Mouse (Mus musculus): ENCODE measurements around the gene Pinlyp. TPM values are rescaled to one million over a fixed set of nuclear protein-coding genes. Genes with fewer than 3 reads are reported as not detected.
A peak's percentile ranks its signal among the peaks of the same experiment; 100 is the strongest.
"Not testable (repeated sequence)": the region's sequence is repeated elsewhere in the genome, so short reads cannot be mapped to it uniquely, and the experiment has no call there.

Gene Pinlyp
- polyA plus RNA-seq, 1 experiment from 2014 or later = not detected

GRCm38 (mm10) chr7:24517077-24517476 is 28.8 kb downstream of the Pinlyp start:
- peaks cover 12% of the 10 kb centered on the region for H3K4me1 ChIP-seq (replicated peaks)
- no peak overlapping the region for H3K9ac ChIP-seq
- H3K36me3 ChIP-seq = peaks cover 68% of the 10 kb centered on the region
- ATAC-seq (ENCODE audit: low FRiP score) = no peak
- H3K4me3 ChIP-seq = no peak overlapping the region
- WGBS = 41% methylated on average over 5 of the region's 5 CpGs
- H3K4me2 ChIP-seq = no peak overlapping the region
- H3K9me3 ChIP-seq = no peaks in the 10 kb centered on the region
- 0 out of 2 replicates have a peak overlapping the region, but pooled peaks have one; percentile 44 for H3K27ac ChIP-seq
- H3K27me3 ChIP-seq = no peaks in the 10 kb centered on the region

- WGBS = 65% methylated on average over 8 of the region's 8 CpGs
Observed at GRCm38 (mm10) chr7:24516319-24516718, 29.6 kb downstream of the Pinlyp start.

GRCm38 (mm10) chr7:24512355-24512754 is 33.6 kb downstream of the Pinlyp start, which contains the start of gene AC161166.1:
AC161166.1 (minus strand) TSS chr7:24512455.
- Histone ChIP-seq H3K4me1 (replicated peaks) (peaks cover 49% of the 10 kb centered on the region), H3K36me3 (peaks cover 63% of the 10 kb centered on the region), H3K9ac (peak within 1 kb of the TSS; percentile 2; the same call in 1 of the 2 replicates), H3K9me3 (no peaks in the 10 kb centered on the region), H3K27me3 (no peaks in the 10 kb centered on the region), H3K4me2 (no peak within 1 kb of the TSS), H3K27ac (no peak within 1 kb of the TSS), H3K4me3 (no peak within 1 kb of the TSS)
- no peak for ATAC-seq (ENCODE audit: low FRiP score)
- WGBS = 95% methylated on average over 7 of the region's 7 CpGs

More at GRCm38 (mm10) chr7:24516319-24516718, 29.6 kb downstream of the Pinlyp start:
- not testable (repeated sequence) for H3K4me3 ChIP-seq; H3K4me2 ChIP-seq; ATAC-seq (ENCODE audit: low FRiP score); H3K9ac ChIP-seq; H3K27me3 ChIP-seq; H3K9me3 ChIP-seq; H3K27ac ChIP-seq
- Histone ChIP-seq H3K36me3 (peaks cover 73% of the 10 kb centered on the region), H3K4me1 (replicated peaks) (peaks cover 19% of the 10 kb centered on the region)

- no peaks in the 10 kb centered on the region for H3K9me3 ChIP-seq
- peak overlapping the region; percentile 61 for H3K4me3 ChIP-seq
- H3K27ac ChIP-seq = peak overlapping the region; percentile 100
- WGBS = 2% methylated on average over 20 of the region's 20 CpGs
- peak overlapping the region; percentile 90 for H3K9ac ChIP-seq
- H3K4me1 ChIP-seq (replicated peaks) = peaks cover 75% of the 10 kb centered on the region
- peak overlapping the region; percentile 69 for H3K4me2 ChIP-seq
- no peaks in the 10 kb centered on the region for H3K27me3 ChIP-seq
- peaks cover 33% of the 10 kb centered on the region for H3K36me3 ChIP-seq
- ATAC-seq (ENCODE audit: low FRiP score) = peak; percentile 8; the same call in 1 of the 2 replicates
Observed at GRCm38 (mm10) chr7:24507726-24508114, 38.2 kb downstream of the Pinlyp start.

- H3K4me1 ChIP-seq (replicated peaks) = peaks cover 70% of the 10 kb centered on the region
- H3K36me3 ChIP-seq = peaks cover 33% of the 10 kb centered on the region
- peak within 1 kb of the TSS; percentile 61 for H3K4me3 ChIP-seq
- H3K27me3 ChIP-seq = no peaks in the 10 kb centered on the region
- H3K27ac ChIP-seq = peak within 1 kb of the TSS; percentile 100
- H3K9ac ChIP-seq = peak within 1 kb of the TSS; percentile 90
- no peaks in the 10 kb centered on the region for H3K9me3 ChIP-seq
- peak within 1 kb of the TSS; percentile 69 for H3K4me2 ChIP-seq
- under 1% methylated on average over 84 of the region's 84 CpGs for WGBS
- ATAC-seq (ENCODE audit: low FRiP score) = peak; percentile 92
Observed at GRCm38 (mm10) chr7:24506838-24507725, 38.8 kb downstream of the Pinlyp start, which contains the start of gene Zfp428. Zfp428 (plus strand) TSS chr7:24507006.

GRCm38 (mm10) chr7:24506476-24506837 is 39.5 kb downstream of the Pinlyp start:
- no peak for ATAC-seq (ENCODE audit: low FRiP score)
- 0% methylated on average over 12 of the region's 12 CpGs for WGBS

GRCm38 (mm10) chr7:24506065-24506459 is 39.9 kb downstream of the Pinlyp start:
- H3K27ac ChIP-seq = peak overlapping the region; percentile 100
- no peak for ATAC-seq (ENCODE audit: low FRiP score)
- peaks cover 33% of the 10 kb centered on the region for H3K36me3 ChIP-seq
- no peaks in the 10 kb centered on the region for H3K27me3 ChIP-seq
- H3K4me1 ChIP-seq (replicated peaks) = peaks cover 60% of the 10 kb centered on the region
- WGBS = 12% methylated on average over 3 of the region's 3 CpGs
- no peaks in the 10 kb centered on the region for H3K9me3 ChIP-seq
- peak overlapping the region; percentile 61 for H3K4me3 ChIP-seq
- H3K9ac ChIP-seq = peak overlapping the region; percentile 90
- peak overlapping the region; percentile 69 for H3K4me2 ChIP-seq

More at GRCm38 (mm10) chr7:24506476-24506837, 39.5 kb downstream of the Pinlyp start:
- Histone ChIP-seq H3K27me3 (no peaks in the 10 kb centered on the region), H3K4me1 (replicated peaks) (peaks cover 64% of the 10 kb centered on the region), H3K9ac (peak overlapping the region; percentile 90), H3K27ac (peak overlapping the region; percentile 100), H3K9me3 (no peaks in the 10 kb centered on the region), H3K4me2 (peak overlapping the region; percentile 69), H3K36me3 (peaks cover 33% of the 10 kb centered on the region), H3K4me3 (peak overlapping the region; percentile 61)

- H3K4me1 ChIP-seq (replicated peaks) = peaks cover 56% of the 10 kb centered on the region
- no peak for ATAC-seq (ENCODE audit: low FRiP score)
- WGBS = 11% methylated on average over 15 of the region's 15 CpGs
- peak overlapping the region; percentile 90 for H3K9ac ChIP-seq
- peak overlapping the region; percentile 61 for H3K4me3 ChIP-seq
- H3K4me2 ChIP-seq = peak overlapping the region; percentile 69
- peaks cover 33% of the 10 kb centered on the region for H3K36me3 ChIP-seq
- H3K9me3 ChIP-seq = no peaks in the 10 kb centered on the region
- no peaks in the 10 kb centered on the region for H3K27me3 ChIP-seq
- H3K27ac ChIP-seq = peak overlapping the region; percentile 100
Observed at GRCm38 (mm10) chr7:24505447-24506064, 40.4 kb downstream of the Pinlyp start.

GRCm38 (mm10) chr7:24504868-24505267 is 41.0 kb downstream of the Pinlyp start:
- Histone ChIP-seq H3K36me3 (peaks cover 39% of the 10 kb centered on the region), H3K27ac (peak overlapping the region; percentile 100), H3K4me1 (replicated peaks) (peaks cover 54% of the 10 kb centered on the region), H3K4me3 (no peak overlapping the region), H3K9me3 (no peaks in the 10 kb centered on the region), H3K9ac (peak overlapping the region; percentile 51; the same call in 1 of the 2 replicates), H3K27me3 (no peaks in the 10 kb centered on the region), H3K4me2 (no peak overlapping the region; the same call in 1 of the 2 replicates)
- no peak for ATAC-seq (ENCODE audit: low FRiP score)
- 16% methylated on average over 4 of the region's 4 CpGs for WGBS

- peaks cover 47% of the 10 kb centered on the region for H3K36me3 ChIP-seq
- H3K9me3 ChIP-seq = no peaks in the 10 kb centered on the region
- H3K4me3 ChIP-seq = no peak overlapping the region
- WGBS = 21% methylated on average over 10 of the region's 10 CpGs
- H3K9ac ChIP-seq = peak overlapping the region; percentile 51; the same call in 1 of the 2 replicates
- ATAC-seq (ENCODE audit: low FRiP score) = no peak
- H3K27ac ChIP-seq = peak overlapping the region; percentile 100; the same call in 1 of the 2 replicates
- no peak overlapping the region for H3K4me2 ChIP-seq
- no peaks in the 10 kb centered on the region for H3K27me3 ChIP-seq
- H3K4me1 ChIP-seq (replicated peaks) = peaks cover 54% of the 10 kb centered on the region
Observed at GRCm38 (mm10) chr7:24504004-24504403, 41.9 kb downstream of the Pinlyp start.

- H3K27me3 ChIP-seq = no peaks in the 10 kb centered on the region
- no peak for ATAC-seq (ENCODE audit: low FRiP score)
- H3K9me3 ChIP-seq = no peaks in the 10 kb centered on the region
- WGBS = 53% methylated on average over 21 of the region's 21 CpGs
- H3K4me1 ChIP-seq (replicated peaks) = peaks cover 46% of the 10 kb centered on the region
- no peak overlapping the region for H3K4me2 ChIP-seq
- no peak overlapping the region for H3K4me3 ChIP-seq
- no peak overlapping the region for H3K27ac ChIP-seq
- H3K36me3 ChIP-seq = peaks cover 49% of the 10 kb centered on the region
- H3K9ac ChIP-seq = no peak overlapping the region
Observed at GRCm38 (mm10) chr7:24501492-24501891, 44.4 kb downstream of the Pinlyp start.

GRCm38 (mm10) chr7:24500929-24501328 is 45.0 kb downstream of the Pinlyp start:
- Histone ChIP-seq H3K27ac (no peak overlapping the region), H3K9me3 (no peaks in the 10 kb centered on the region), H3K4me2 (no peak overlapping the region), H3K27me3 (no peaks in the 10 kb centered on the region), H3K4me1 (replicated peaks) (peaks cover 40% of the 10 kb centered on the region), H3K4me3 (no peak overlapping the region), H3K9ac (no peak overlapping the region), H3K36me3 (peaks cover 49% of the 10 kb centered on the region)
- ATAC-seq (ENCODE audit: low FRiP score) = no peak
- 33% methylated on average over 7 of the region's 7 CpGs for WGBS
